Mouse (Mus musculus) erythroblast, embryonic 14.5 days (primary cell): ENCODE data around the gene Sec13.

Experiments used
- GATA1 ChIP-seq: IDR thresholded peaks from 2 replicates; pipeline ENCODE4 v1.6.1; 2012; ENCODE audit warnings: low read length, inconsistent platforms, mixed read lengths
- TAL1 ChIP-seq: IDR thresholded peaks from 3 replicates; pipeline ENCODE4 v1.6.1; 2012; ENCODE audit warnings: low read length, inconsistent platforms, mixed read lengths

DNA sequence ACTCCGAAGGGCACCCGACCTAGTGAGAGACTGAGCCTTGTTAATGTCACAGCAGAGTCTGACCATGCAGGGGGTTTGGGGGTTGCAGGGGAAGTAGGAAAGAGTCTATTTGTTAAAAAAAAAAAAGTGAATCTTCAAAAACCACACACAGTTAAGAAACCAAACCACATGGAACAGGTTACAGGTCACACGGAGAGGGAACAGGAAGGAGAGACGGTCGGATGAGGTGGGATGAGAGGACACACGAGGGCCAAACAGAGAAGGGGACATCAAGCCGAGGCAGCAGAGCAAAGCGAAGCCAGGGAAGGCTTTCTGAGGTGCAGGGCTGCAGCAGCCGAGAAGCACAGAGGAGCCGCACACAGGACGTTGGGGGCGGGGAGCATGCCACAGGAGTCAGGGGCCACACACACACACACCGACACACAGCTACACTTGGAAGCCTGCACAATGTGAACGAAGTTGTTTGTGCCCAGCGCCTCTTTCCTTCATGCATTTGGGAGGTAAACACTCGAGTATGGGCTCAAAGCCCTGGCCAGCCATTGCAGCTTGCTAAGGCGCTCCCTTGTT, 8.7 kb upstream of the Sec13 start:
- TF ChIP-seq GATA1 (no peak), TAL1 (no peak)
